Mouse (Mus musculus) liver, embryonic 13.5 days (tissue): ENCODE data around the gene Adipor1. TPM values are rescaled to one million over a fixed set of nuclear protein-coding genes. Genes with fewer than 3 reads are reported as not detected.

Source experiments
- ATAC-seq: fragments of 200-750 bp; cut with Nextera tagmentation; 2 replicates; pipeline ENCODE4 v1.8.0; 2017; ENCODE audit warnings: low read depth, mild to moderate bottlenecking, moderate number of reproducible peaks, moderate library complexity
- DNase-seq: peaks from one replicate; pipeline ENCODE4 v3.0.0; 2022
- H3K27ac ChIP-seq: fragments of 300-500 bp; sonication (generic); 2 replicates; pipeline ENCODE4 v1.5.1; 2015; ENCODE audit warnings: moderate library complexity, mild to moderate bottlenecking, inconsistent platforms
- H3K27me3 ChIP-seq: fragments of 300-500 bp; sonication (generic); 2 replicates; pipeline ENCODE4 v1.6.1; 2015; ENCODE audit warnings: mild to moderate bottlenecking, inconsistent platforms
- H3K36me3 ChIP-seq: fragments of 300-500 bp; sonication (generic); 2 replicates; pipeline ENCODE4 v1.6.1; 2015; ENCODE audit warnings: mild to moderate bottlenecking, inconsistent platforms
- H3K4me1 ChIP-seq: fragments of 300-500 bp; sonication (generic); replicated peaks from 2 replicates; pipeline ENCODE4 v1.6.1; 2015; ENCODE audit warnings: inconsistent platforms
- H3K4me2 ChIP-seq: fragments of 300-500 bp; sonication (generic); 2 replicates; pipeline ENCODE4 v1.6.1; 2015; ENCODE audit warnings: inconsistent platforms, mild to moderate bottlenecking, moderate library complexity
- H3K4me3 ChIP-seq: fragments of 300-500 bp; sonication (generic); replicated peaks from 2 replicates; pipeline ENCODE4 v1.5.1; 2015; ENCODE audit warnings: mild to moderate bottlenecking, inconsistent platforms
- H3K9ac ChIP-seq: fragments of 300-500 bp; sonication (generic); 2 replicates; pipeline ENCODE4 v1.6.1; 2015; ENCODE audit warnings: mild to moderate bottlenecking, inconsistent platforms
- H3K9me3 ChIP-seq: fragments of 300-500 bp; sonication (generic); replicated peaks from 2 replicates; pipeline ENCODE4 v1.6.1; 2016; ENCODE audit warnings: inconsistent platforms
- WGBS: fragments of 180-500 bp; shearing (Covaris S2); methylation state at CpG from one replicate; pipeline ENCODE4 v1.1.7; 2015; ENCODE audit not compliant: insufficient replicate concordance; 5-methylcytosine and 5-hydroxymethylcytosine counted together
- polyA plus RNA-seq: library from polyadenylated mRNA; unstranded; fragments of >200 nt; fragmentation: Nextera tagmentation; extraction: Ambion mirVana; gene quantifications from 2 replicates; pipeline ENCODE4 v1.2.1, GENCODE M21; 2015

The Adipor1 gene
- 130 and 138 TPM in 2 replicates for polyA plus RNA-seq

- Histone ChIP-seq H3K4me1 (peaks cover 55% of the 10 kb centered on the region), H3K27ac (peak within 1 kb of the TSS; percentile 97), H3K9me3 (no peaks in the 10 kb centered on the region), H3K36me3 (peaks cover 27% of the 10 kb centered on the region), H3K9ac (peak within 1 kb of the TSS; percentile 94), H3K4me3 (peak within 1 kb of the TSS; percentile 89), H3K4me2 (peak within 1 kb of the TSS; percentile 76), H3K27me3 (no peaks in the 10 kb centered on the region)
- ATAC-seq (peak; percentile 98), DNase-seq (peak; percentile 98)
- WGBS, result under 1% methylated on average over 72 of the region's 77 CpGs
These were observed at the start of gene Adipor1 for GRCm38 (mm10) chr1:134415168-134415831. Gene Adipor1, plus strand, starts transcription at chr1:134415378.

- Histone ChIP-seq H3K4me3 (no peak overlapping the region), H3K9ac (no peak overlapping the region), H3K27ac (no peak overlapping the region), H3K9me3 (peaks cover 6% of the 10 kb centered on the region; the same call in 1 of the 2 replicates), H3K36me3 (peaks cover 2% of the 10 kb centered on the region), H3K27me3 (no peaks in the 10 kb centered on the region), H3K4me1 (peaks cover 10% of the 10 kb centered on the region), H3K4me2 (no peak overlapping the region)
- 55% methylated on average over 5 of the region's 5 CpGs for WGBS
- no peak for DNase-seq
- no peak for ATAC-seq
These were observed 49.7 kb upstream of the Adipor1 start for GRCm38 (mm10) chr1:134365491-134365890.

DNA sequence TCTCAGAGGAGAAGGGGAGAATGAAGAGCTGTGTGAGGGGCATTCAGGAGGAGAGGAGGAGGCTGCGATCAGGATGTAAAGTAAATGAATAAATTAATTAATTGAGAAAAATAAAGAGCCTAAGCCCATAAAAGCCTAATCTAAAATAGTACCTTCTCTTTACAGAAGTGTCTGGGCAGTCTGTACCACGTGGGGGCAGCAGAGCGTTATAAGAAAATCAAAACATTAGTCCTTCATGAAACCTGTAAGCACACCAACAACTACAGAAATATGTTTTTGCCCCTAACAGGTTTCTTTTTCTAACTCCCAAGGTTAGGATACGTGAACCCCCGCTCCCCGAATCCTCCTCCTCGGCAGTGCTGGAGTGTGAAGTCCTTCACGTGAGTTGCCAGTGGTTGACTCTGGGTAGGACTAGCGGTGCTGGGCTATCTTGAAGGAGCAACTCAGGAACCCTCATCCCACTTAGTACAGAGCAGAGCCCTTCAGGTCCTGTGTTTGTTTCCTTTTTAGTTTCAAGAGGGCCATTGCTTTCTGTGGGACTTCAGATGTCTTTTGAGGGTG lies 46.3 kb upstream of the Adipor1 start:
- H3K9me3 ChIP-seq, result peaks cover 14% of the 10 kb centered on the region; the same call in 1 of the 2 replicates
- no peak overlapping the region for H3K4me2 ChIP-seq
- H3K27ac ChIP-seq, result no peak overlapping the region
- no peaks in the 10 kb centered on the region for H3K36me3 ChIP-seq
- no peak overlapping the region for H3K9ac ChIP-seq
- H3K27me3 ChIP-seq, result no peaks in the 10 kb centered on the region
- no peak overlapping the region for H3K4me3 ChIP-seq
- peak; percentile 34 for DNase-seq
- 41% methylated on average over 9 of the region's 9 CpGs for WGBS
- no peaks in the 10 kb centered on the region for H3K4me1 ChIP-seq
- ATAC-seq, result no peak

- Histone ChIP-seq H3K9ac (no peak overlapping the region), H3K4me3 (no peak overlapping the region), H3K27ac (no peak overlapping the region), H3K4me2 (no peak overlapping the region), H3K4me1 (no peaks in the 10 kb centered on the region), H3K9me3 (peaks cover 14% of the 10 kb centered on the region; the same call in 1 of the 2 replicates), H3K36me3 (no peaks in the 10 kb centered on the region), H3K27me3 (no peaks in the 10 kb centered on the region; the same call in 1 of the 2 replicates)
- ATAC-seq (no peak), DNase-seq (no peak)
- 65% methylated on average over 2 of the region's 2 CpGs for WGBS
These were observed 41.1 kb upstream of the Adipor1 start for GRCm38 (mm10) chr1:134374124-134374523.

GRCm38 (mm10) chr1:134381051-134381450 lies 34.1 kb upstream of the Adipor1 start:
- Histone ChIP-seq H3K4me3 (no peak overlapping the region), H3K9ac (no peak overlapping the region), H3K4me2 (no peak overlapping the region), H3K4me1 (peaks cover 5% of the 10 kb centered on the region), H3K36me3 (no peaks in the 10 kb centered on the region), H3K27me3 (peaks cover 12% of the 10 kb centered on the region; the same call in 1 of the 2 replicates), H3K9me3 (0 out of 2 replicates have a peak, but pooled peaks cover 3% of the 10 kb centered on the region), H3K27ac (no peak overlapping the region)
- DNase-seq (no peak), ATAC-seq (no peak)
- WGBS, result 66% methylated on average over 2 of the region's 2 CpGs

GRCm38 (mm10) chr1:134381795-134382625 lies 33.2 kb upstream of the Adipor1 start:
- DNase-seq (no peak), ATAC-seq (no peak)
- Histone ChIP-seq H3K36me3 (no peaks in the 10 kb centered on the region), H3K4me2 (peak overlapping the region; percentile 52), H3K4me3 (peak overlapping the region; percentile 10), H3K27me3 (peaks cover 19% of the 10 kb centered on the region), H3K9ac (0 out of 2 replicates have a peak overlapping the region, but pooled peaks have one; percentile 10), H3K9me3 (0 out of 2 replicates have a peak, but pooled peaks cover 3% of the 10 kb centered on the region), H3K27ac (no peak overlapping the region), H3K4me1 (peaks cover 5% of the 10 kb centered on the region)
- 4% methylated on average over 19 of the region's 19 CpGs for WGBS

GRCm38 (mm10) chr1:134384581-134384980 lies 30.6 kb upstream of the Adipor1 start:
- H3K4me3 ChIP-seq, result no peak overlapping the region
- WGBS, result 72% methylated on average over 4 of the region's 4 CpGs
- DNase-seq (no peak), ATAC-seq (no peak)
- H3K4me1 ChIP-seq, result peaks cover 5% of the 10 kb centered on the region
- H3K36me3 ChIP-seq, result no peaks in the 10 kb centered on the region
- H3K27me3 ChIP-seq, result peaks cover 32% of the 10 kb centered on the region
- H3K27ac ChIP-seq, result no peak overlapping the region
- H3K9ac ChIP-seq, result no peak overlapping the region
- no peak overlapping the region for H3K4me2 ChIP-seq
- H3K9me3 ChIP-seq, result 0 out of 2 replicates have a peak, but pooled peaks cover 3% of the 10 kb centered on the region

GRCm38 (mm10) chr1:134385176-134385575 lies 30.0 kb upstream of the Adipor1 start:
- Histone ChIP-seq H3K36me3 (no peaks in the 10 kb centered on the region), H3K9me3 (0 out of 2 replicates have a peak, but pooled peaks cover 3% of the 10 kb centered on the region), H3K4me2 (no peak overlapping the region), H3K27me3 (peaks cover 35% of the 10 kb centered on the region), H3K4me1 (peaks cover 5% of the 10 kb centered on the region), H3K27ac (no peak overlapping the region), H3K9ac (no peak overlapping the region), H3K4me3 (no peak overlapping the region)
- DNase-seq (no peak), ATAC-seq (no peak)

DNA sequence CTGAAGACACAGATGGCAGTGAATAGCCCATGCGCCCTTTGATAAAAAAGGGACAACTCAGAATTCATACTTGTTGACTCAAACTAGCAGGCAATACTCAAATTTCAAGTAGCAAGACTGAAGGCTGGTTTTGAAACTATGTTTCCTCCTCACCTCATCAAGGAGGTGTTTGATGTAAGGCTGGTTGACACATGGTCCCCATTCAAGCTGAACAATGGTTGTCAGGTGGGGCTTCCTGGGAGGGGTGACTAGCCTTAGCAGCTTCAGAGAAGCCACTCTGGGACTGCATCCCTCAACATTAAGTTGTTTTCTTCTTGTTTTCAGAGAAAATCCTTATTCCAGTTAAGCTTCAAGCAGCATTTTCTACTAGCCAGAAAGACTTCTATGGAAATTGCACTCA lies 29.5 kb upstream of the Adipor1 start, which contains the start of gene 4933406M09Rik:
4933406M09Rik (plus strand) TSS at position 275 of the 400 bp plus-strand sequence.
- no peak within 1 kb of the TSS for H3K9ac ChIP-seq
- 86% methylated on average over 1 of the region's 1 CpGs for WGBS
- DNase-seq, result no peak
- H3K4me3 ChIP-seq, result no peak within 1 kb of the TSS
- 0 out of 2 replicates have a peak, but pooled peaks cover 3% of the 10 kb centered on the region for H3K9me3 ChIP-seq
- H3K4me1 ChIP-seq, result peaks cover 5% of the 10 kb centered on the region
- no peak within 1 kb of the TSS for H3K27ac ChIP-seq
- H3K4me2 ChIP-seq, result no peak within 1 kb of the TSS
- H3K27me3 ChIP-seq, result peaks cover 40% of the 10 kb centered on the region
- H3K36me3 ChIP-seq, result no peaks in the 10 kb centered on the region
- ATAC-seq, result no peak

DNA sequence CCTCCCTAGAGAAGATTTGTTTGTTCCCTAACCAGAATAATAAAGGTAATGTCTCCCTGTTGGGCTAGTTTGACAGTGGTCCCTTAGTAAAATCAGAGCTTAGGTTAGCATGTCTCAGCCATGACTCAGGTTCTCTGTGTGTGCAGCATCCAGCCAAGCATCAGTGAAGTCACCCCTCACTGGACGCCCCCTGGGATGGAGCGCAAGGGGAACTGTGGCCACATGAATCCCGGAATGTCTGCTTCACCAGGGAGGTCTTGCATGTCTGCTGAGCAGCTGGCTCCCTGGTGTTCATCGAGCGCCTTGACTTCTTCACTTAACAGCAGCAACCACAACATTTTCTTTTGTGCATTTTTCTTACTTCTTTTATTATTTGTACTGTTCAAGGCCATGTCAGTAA lies 21.4 kb upstream of the Adipor1 start:
- no peak overlapping the region for H3K4me3 ChIP-seq
- no peak for DNase-seq
- H3K9me3 ChIP-seq, result no peaks in the 10 kb centered on the region
- no peaks in the 10 kb centered on the region for H3K36me3 ChIP-seq
- H3K27me3 ChIP-seq, result peaks cover 10% of the 10 kb centered on the region
- ATAC-seq, result no peak
- H3K4me2 ChIP-seq, result no peak overlapping the region
- H3K4me1 ChIP-seq, result no peaks in the 10 kb centered on the region; the same call in 1 of the 2 replicates
- H3K9ac ChIP-seq, result no peak overlapping the region
- WGBS, result 58% methylated on average over 5 of the region's 5 CpGs
- H3K27ac ChIP-seq, result no peak overlapping the region

DNA sequence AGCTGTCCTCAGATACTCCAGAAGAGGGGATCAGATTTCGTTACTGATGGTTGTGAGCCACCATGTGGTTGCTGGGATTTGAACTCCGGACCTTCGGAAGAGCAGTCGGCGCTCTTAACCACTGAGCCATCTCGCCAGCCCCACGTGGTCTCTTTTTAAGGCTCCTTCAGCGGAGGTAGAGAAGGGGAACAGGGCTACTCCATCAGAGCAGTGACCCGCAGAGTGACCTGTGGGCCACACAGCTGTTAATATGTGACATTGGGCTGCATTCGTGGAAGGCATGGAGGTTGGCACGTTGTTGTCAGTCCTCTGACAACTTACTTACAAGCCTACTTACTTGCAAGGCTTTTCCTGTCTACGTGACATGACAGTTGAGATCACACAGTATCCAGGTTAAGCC lies 17.0 kb upstream of the Adipor1 start:
- no peaks in the 10 kb centered on the region; the same call in 1 of the 2 replicates for H3K4me1 ChIP-seq
- no peak overlapping the region for H3K4me3 ChIP-seq
- ATAC-seq, result no peak
- H3K4me2 ChIP-seq, result no peak overlapping the region
- H3K27ac ChIP-seq, result no peak overlapping the region
- no peak overlapping the region for H3K9ac ChIP-seq
- DNase-seq, result no peak
- no peaks in the 10 kb centered on the region for H3K36me3 ChIP-seq
- no peaks in the 10 kb centered on the region for H3K9me3 ChIP-seq
- H3K27me3 ChIP-seq, result no peaks in the 10 kb centered on the region; the same call in 1 of the 2 replicates
- 80% methylated on average over 12 of the region's 12 CpGs for WGBS
